Mouse (Mus musculus): Measurements from ENCODE around the gene Atp8b2. TPM values are rescaled to one million over a fixed set of nuclear protein-coding genes. Genes with fewer than 3 reads are reported as not detected.

Gene Atp8b2
- polyA plus RNA-seq, 1 experiment from 2014 or later: 19.1 TPM

DNA sequence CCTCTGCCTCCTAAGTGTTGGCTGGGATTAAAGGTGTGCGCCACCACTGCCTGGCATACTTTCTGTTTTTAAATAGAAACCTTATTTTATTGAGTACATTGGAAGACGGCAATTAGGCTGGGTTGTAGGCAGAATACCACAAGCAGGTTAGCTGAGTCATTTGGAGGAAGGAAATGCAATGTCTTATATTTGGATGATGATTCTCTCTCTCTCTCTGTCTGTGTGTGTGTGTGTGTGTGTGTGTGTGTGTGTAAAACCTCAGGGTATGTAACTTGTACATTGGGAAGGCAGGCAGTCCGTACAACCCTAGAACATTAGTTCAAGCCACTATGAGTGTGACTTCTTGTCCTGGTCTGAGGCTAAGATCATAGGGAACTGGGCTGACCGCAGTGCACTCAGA, 24.5 kb upstream of the Atp8b2 start:
- Histone ChIP-seq H3K27me3 (ENCODE audit: control insufficient read depth, insufficient read depth, low read length) (no peaks in the 10 kb centered on the region), H3K4me3 (ENCODE audit: low read depth, low read length) (no peak overlapping the region), H3K36me3 (ENCODE audit: control insufficient read depth, insufficient read depth, low read length) (no peaks in the 10 kb centered on the region), H3K9ac (ENCODE audit: low read depth, low read length) (no peak overlapping the region), H3K27ac (ENCODE audit: low read depth, low read length) (no peak overlapping the region), H3K4me2 (replicated peaks; ENCODE audit: low read depth, low read length) (no peak overlapping the region), H3K4me1 (replicated peaks; ENCODE audit: control insufficient read depth, insufficient read depth, low read length) (no peaks in the 10 kb centered on the region), H3K9me3 (ENCODE audit: control insufficient read depth, low read length) (no peaks in the 10 kb centered on the region)
- DNase-seq (ENCODE audit: low spot score): no peak
- 93% methylated on average over 4 of the region's 4 CpGs for WGBS
- ATAC-seq (ENCODE audit: low FRiP score): no peak

DNA sequence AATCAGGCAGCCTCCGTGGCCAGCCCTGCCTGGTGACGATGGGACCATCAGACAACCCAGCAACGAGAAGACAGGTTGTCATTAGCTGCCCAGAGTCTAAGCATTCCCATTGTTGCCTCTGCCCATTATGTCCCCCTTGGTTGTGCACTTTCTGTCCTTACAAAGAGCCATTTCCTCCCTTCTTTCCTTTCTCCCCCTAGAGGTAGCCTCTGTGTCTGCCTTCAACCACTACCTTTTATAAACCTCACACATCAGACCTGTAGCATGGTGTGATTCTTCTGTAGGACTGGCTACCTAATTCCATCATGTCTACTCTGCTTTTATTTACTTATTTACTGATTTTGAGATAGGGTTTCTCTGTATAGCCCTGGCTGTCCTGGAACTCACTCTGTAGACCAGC, 23.9 kb upstream of the Atp8b2 start:
- ATAC-seq (ENCODE audit: low FRiP score) (no peak), DNase-seq (ENCODE audit: low spot score) (no peak)
- H3K27me3 ChIP-seq (ENCODE audit: control insufficient read depth, insufficient read depth, low read length): no peaks in the 10 kb centered on the region
- H3K27ac ChIP-seq (ENCODE audit: low read depth, low read length): no peak overlapping the region
- H3K9ac ChIP-seq (ENCODE audit: low read depth, low read length): no peak overlapping the region
- 54% methylated on average over 3 of the region's 3 CpGs for WGBS
- no peak overlapping the region for H3K4me2 ChIP-seq (replicated peaks; ENCODE audit: low read depth, low read length)
- no peaks in the 10 kb centered on the region for H3K36me3 ChIP-seq (ENCODE audit: control insufficient read depth, insufficient read depth, low read length)
- no peak overlapping the region for H3K4me3 ChIP-seq (ENCODE audit: low read depth, low read length)
- H3K9me3 ChIP-seq (ENCODE audit: control insufficient read depth, low read length): no peaks in the 10 kb centered on the region
- H3K4me1 ChIP-seq (replicated peaks; ENCODE audit: control insufficient read depth, insufficient read depth, low read length): no peaks in the 10 kb centered on the region

GRCm38 (mm10) chr3:89982426-89982825, 19.1 kb upstream of the Atp8b2 start:
- Histone ChIP-seq H3K4me3 (ENCODE audit: low read depth, low read length) (no peak overlapping the region), H3K9ac (ENCODE audit: low read depth, low read length) (no peak overlapping the region), H3K27me3 (ENCODE audit: control insufficient read depth, insufficient read depth, low read length) (no peaks in the 10 kb centered on the region), H3K9me3 (ENCODE audit: control insufficient read depth, low read length) (no peaks in the 10 kb centered on the region), H3K4me2 (replicated peaks; ENCODE audit: low read depth, low read length) (no peak overlapping the region), H3K27ac (ENCODE audit: low read depth, low read length) (no peak overlapping the region), H3K4me1 (replicated peaks; ENCODE audit: control insufficient read depth, insufficient read depth, low read length) (no peaks in the 10 kb centered on the region), H3K36me3 (ENCODE audit: control insufficient read depth, insufficient read depth, low read length) (no peaks in the 10 kb centered on the region)
- WGBS: 74% methylated on average over 5 of the region's 5 CpGs
- DNase-seq (ENCODE audit: low spot score): no peak
- ATAC-seq (ENCODE audit: low FRiP score): no peak

DNA sequence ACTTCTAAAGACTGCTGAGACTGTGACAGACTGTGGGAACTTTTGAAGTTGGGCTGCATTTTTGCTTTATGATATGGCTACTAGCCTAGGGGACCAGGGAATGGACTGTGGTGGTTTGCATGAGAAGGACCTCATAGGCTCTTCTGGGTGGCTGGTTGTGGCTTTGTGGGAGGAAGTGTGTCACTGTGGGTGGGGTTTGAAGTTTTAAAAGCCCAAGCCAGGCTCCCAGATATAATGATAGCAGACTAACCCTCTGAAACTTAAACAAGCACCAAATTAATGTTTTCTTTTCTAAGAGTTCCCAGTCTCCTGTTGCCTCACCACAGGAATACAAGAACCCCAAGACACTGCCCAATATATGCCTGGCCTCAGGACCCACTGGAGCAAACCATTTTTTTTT, 13.6 kb upstream of the Atp8b2 start:
- ATAC-seq (ENCODE audit: low FRiP score) (no peak), DNase-seq (ENCODE audit: low spot score) (no peak)
- H3K27me3 ChIP-seq (ENCODE audit: control insufficient read depth, insufficient read depth, low read length): no peaks in the 10 kb centered on the region
- H3K4me2 ChIP-seq (replicated peaks; ENCODE audit: low read depth, low read length): no peak overlapping the region
- no peaks in the 10 kb centered on the region for H3K4me1 ChIP-seq (replicated peaks; ENCODE audit: control insufficient read depth, insufficient read depth, low read length)
- H3K36me3 ChIP-seq (ENCODE audit: control insufficient read depth, insufficient read depth, low read length): no peaks in the 10 kb centered on the region
- no peak overlapping the region for H3K4me3 ChIP-seq (ENCODE audit: low read depth, low read length)
- H3K9ac ChIP-seq (ENCODE audit: low read depth, low read length): no peak overlapping the region
- H3K27ac ChIP-seq (ENCODE audit: low read depth, low read length): no peak overlapping the region
- H3K9me3 ChIP-seq (ENCODE audit: control insufficient read depth, low read length): no peaks in the 10 kb centered on the region

DNA sequence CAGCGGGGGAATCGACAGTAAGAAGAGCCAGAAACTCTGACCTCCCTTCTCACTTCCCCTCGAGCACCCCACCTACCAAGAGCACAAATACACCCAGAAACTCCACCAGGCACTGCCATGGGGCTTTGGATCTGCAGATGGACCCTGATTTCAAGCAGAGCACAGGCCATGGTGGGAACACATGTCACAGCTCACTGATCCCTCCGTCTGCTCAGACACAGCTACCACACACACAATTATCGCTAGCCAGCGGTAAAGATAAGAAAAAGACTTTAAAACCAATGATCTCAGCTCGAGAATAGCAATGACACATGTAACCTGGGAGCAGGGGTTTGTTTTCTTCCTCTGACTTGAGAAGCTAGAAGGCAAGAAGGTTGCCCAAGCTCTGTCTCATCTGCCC, 5.2 kb upstream of the Atp8b2 start:
- no peaks in the 10 kb centered on the region for H3K36me3 ChIP-seq (ENCODE audit: control insufficient read depth, insufficient read depth, low read length)
- H3K9ac ChIP-seq (ENCODE audit: low read depth, low read length): no peak overlapping the region
- H3K4me3 ChIP-seq (ENCODE audit: low read depth, low read length): no peak overlapping the region

DNA sequence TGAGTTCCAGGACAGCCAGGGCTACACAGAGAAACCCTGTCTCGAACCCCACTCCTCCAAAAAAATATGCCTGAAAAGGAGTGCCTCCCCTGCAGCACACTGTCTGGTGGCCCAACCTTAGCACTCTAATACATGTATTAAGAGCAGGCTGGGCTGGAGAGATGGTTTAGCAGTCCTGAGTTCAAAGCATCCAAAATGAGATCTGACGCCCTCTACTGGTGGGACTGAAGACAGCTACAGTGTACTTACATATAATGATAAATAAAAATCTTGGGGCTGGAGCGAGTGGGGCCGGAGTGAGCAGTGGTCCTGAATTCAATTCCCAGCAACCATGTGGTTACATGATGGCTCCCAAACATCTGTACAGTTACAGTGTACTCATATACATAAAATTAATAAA, 3.6 kb upstream of the Atp8b2 start:
- peaks cover 8% of the 10 kb centered on the region for H3K4me1 ChIP-seq (replicated peaks; ENCODE audit: control insufficient read depth, insufficient read depth, low read length)
- 72% methylated on average over 4 of the region's 4 CpGs for WGBS
- H3K27ac ChIP-seq (ENCODE audit: low read depth, low read length): no peak overlapping the region
- no peaks in the 10 kb centered on the region for H3K9me3 ChIP-seq (ENCODE audit: control insufficient read depth, low read length)
- no peak overlapping the region for H3K4me2 ChIP-seq (replicated peaks; ENCODE audit: low read depth, low read length)
- DNase-seq (ENCODE audit: low spot score): peak; percentile 37
- H3K9ac ChIP-seq (ENCODE audit: low read depth, low read length): no peak overlapping the region
- H3K27me3 ChIP-seq (ENCODE audit: control insufficient read depth, insufficient read depth, low read length): no peaks in the 10 kb centered on the region
- H3K4me3 ChIP-seq (ENCODE audit: low read depth, low read length): no peak overlapping the region
- no peak for ATAC-seq (ENCODE audit: low FRiP score)
- no peaks in the 10 kb centered on the region for H3K36me3 ChIP-seq (ENCODE audit: control insufficient read depth, insufficient read depth, low read length)

More for the DNA sequence above, 5.2 kb upstream of the Atp8b2 start:
- 79% methylated on average over 7 of the region's 7 CpGs for WGBS
- H3K27ac ChIP-seq (ENCODE audit: low read depth, low read length): no peak overlapping the region
- ATAC-seq (ENCODE audit: low FRiP score) (no peak), DNase-seq (ENCODE audit: low spot score) (no peak)
- no peaks in the 10 kb centered on the region for H3K27me3 ChIP-seq (ENCODE audit: control insufficient read depth, insufficient read depth, low read length)
- peaks cover 6% of the 10 kb centered on the region; the same call in 1 of the 2 replicates for H3K4me1 ChIP-seq (replicated peaks; ENCODE audit: control insufficient read depth, insufficient read depth, low read length)
- H3K4me2 ChIP-seq (replicated peaks; ENCODE audit: low read depth, low read length): no peak overlapping the region
- H3K9me3 ChIP-seq (ENCODE audit: control insufficient read depth, low read length): no peaks in the 10 kb centered on the region

GRCm38 (mm10) chr3:89965972-89966371, 2.7 kb upstream of the Atp8b2 start:
- no peaks in the 10 kb centered on the region for H3K27me3 ChIP-seq (ENCODE audit: control insufficient read depth, insufficient read depth, low read length)
- no peaks in the 10 kb centered on the region for H3K9me3 ChIP-seq (ENCODE audit: control insufficient read depth, low read length)
- 93% methylated on average over 5 of the region's 5 CpGs for WGBS
- H3K4me2 ChIP-seq (replicated peaks; ENCODE audit: low read depth, low read length): no peak overlapping the region
- H3K27ac ChIP-seq (ENCODE audit: low read depth, low read length): no peak overlapping the region
- H3K4me3 ChIP-seq (ENCODE audit: low read depth, low read length): no peak overlapping the region
- ATAC-seq (ENCODE audit: low FRiP score): no peak
- H3K4me1 ChIP-seq (replicated peaks; ENCODE audit: control insufficient read depth, insufficient read depth, low read length): peaks cover 18% of the 10 kb centered on the region
- DNase-seq (ENCODE audit: low spot score): no peak
- H3K9ac ChIP-seq (ENCODE audit: low read depth, low read length): no peak overlapping the region
- H3K36me3 ChIP-seq (ENCODE audit: control insufficient read depth, insufficient read depth, low read length): no peaks in the 10 kb centered on the region

- DNase-seq (ENCODE audit: low spot score): no peak
- 97% methylated on average over 8 of the region's 8 CpGs for WGBS
- H3K36me3 ChIP-seq (ENCODE audit: control insufficient read depth, insufficient read depth, low read length): no peaks in the 10 kb centered on the region
- no peaks in the 10 kb centered on the region for H3K9me3 ChIP-seq (ENCODE audit: control insufficient read depth, low read length)
- no peak overlapping the region for H3K9ac ChIP-seq (ENCODE audit: low read depth, low read length)
- no peak overlapping the region for H3K4me2 ChIP-seq (replicated peaks; ENCODE audit: low read depth, low read length)
- H3K27ac ChIP-seq (ENCODE audit: low read depth, low read length): no peak overlapping the region
- ATAC-seq (ENCODE audit: low FRiP score): no peak
- peaks cover 19% of the 10 kb centered on the region for H3K4me1 ChIP-seq (replicated peaks; ENCODE audit: control insufficient read depth, insufficient read depth, low read length)
- no peaks in the 10 kb centered on the region for H3K27me3 ChIP-seq (ENCODE audit: control insufficient read depth, insufficient read depth, low read length)
- H3K4me3 ChIP-seq (ENCODE audit: low read depth, low read length): no peak overlapping the region
Observed at GRCm38 (mm10) chr3:89965557-89965956, 2.2 kb upstream of the Atp8b2 start.

GRCm38 (mm10) chr3:89963926-89964739, 825 bp upstream of the Atp8b2 start:
- DNase-seq (ENCODE audit: low spot score): peak; percentile 86
- peak overlapping the region; percentile 95 for H3K9ac ChIP-seq (ENCODE audit: low read depth, low read length)
- H3K27ac ChIP-seq (ENCODE audit: low read depth, low read length): peak overlapping the region; percentile 91
- no peaks in the 10 kb centered on the region for H3K9me3 ChIP-seq (ENCODE audit: control insufficient read depth, low read length)
- no peak for ATAC-seq (ENCODE audit: low FRiP score)
- H3K4me1 ChIP-seq (replicated peaks; ENCODE audit: control insufficient read depth, insufficient read depth, low read length): peaks cover 24% of the 10 kb centered on the region
- H3K4me2 ChIP-seq (replicated peaks; ENCODE audit: low read depth, low read length): peak overlapping the region; percentile 90
- no peaks in the 10 kb centered on the region for H3K27me3 ChIP-seq (ENCODE audit: control insufficient read depth, insufficient read depth, low read length)
- 34% methylated on average over 22 of the region's 22 CpGs for WGBS
- no peaks in the 10 kb centered on the region for H3K36me3 ChIP-seq (ENCODE audit: control insufficient read depth, insufficient read depth, low read length)
- H3K4me3 ChIP-seq (ENCODE audit: low read depth, low read length): peak overlapping the region; percentile 95

All from hindbrain, embryonic 11.5 days (tissue).